Mouse (Mus musculus): ENCODE measurements around the gene Clasp2.

Gene Clasp2

DNA sequence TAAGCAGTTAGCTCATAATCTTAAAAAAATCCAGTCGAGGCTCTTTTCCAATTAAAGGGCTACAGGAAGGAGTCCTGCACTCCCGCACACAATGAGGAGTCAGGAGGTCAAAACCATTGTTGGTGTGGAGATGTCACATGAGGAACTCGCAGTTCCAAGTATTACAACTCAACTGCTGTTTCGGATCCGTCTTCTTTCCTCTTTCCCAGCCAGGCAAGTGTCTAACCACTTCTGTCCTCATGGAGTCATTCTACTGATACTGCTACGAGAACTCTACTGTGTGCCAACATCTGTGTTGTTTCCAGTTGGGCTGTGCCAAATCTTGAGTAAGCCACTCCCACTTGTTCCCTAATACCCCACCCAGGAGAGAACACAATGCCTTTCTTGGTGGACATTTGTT is 2.3 kb upstream of the Clasp2 start:
- TF ChIP-seq GATA4 (IDR thresholded peaks at IDR 0.05; ENCODE audit: insufficient replicate concordance, low read length), result peak; percentile 34; the same call in 1 of the 2 replicates

DNA sequence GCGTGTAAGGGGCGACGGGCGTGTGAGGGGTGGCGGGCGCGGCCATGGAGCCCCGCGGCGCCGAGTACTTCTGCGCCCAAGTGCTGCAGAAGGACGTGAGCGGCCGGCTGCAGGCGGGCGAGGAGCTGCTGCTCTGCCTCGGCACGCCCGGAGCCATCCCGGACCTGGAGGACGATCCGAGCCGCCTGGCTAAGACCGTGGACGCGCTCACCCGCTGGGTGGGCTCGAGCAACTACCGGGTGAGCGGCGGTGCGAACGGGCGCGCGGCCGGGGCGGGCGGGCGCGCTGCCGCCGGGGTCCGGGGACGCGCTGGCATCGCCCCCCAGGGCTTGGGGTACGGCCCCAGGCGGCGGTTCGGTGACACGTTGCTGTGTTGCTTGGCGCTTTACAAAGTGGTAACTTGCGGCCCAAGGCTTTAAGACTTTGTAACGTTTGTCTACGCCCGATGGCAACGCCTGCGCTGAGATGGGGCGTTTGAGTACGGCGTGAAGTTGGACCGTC is 414 bp downstream of the Clasp2 start:
- no peak for TF ChIP-seq GATA4 (IDR thresholded peaks at IDR 0.05; ENCODE audit: insufficient replicate concordance, low read length)

- no peak for TF ChIP-seq GATA4 (IDR thresholded peaks at IDR 0.05; ENCODE audit: insufficient replicate concordance, low read length)
Measured at GRCm38 (mm10) chr9:113742361-113742794, 1.1 kb downstream of the Clasp2 start.

DNA sequence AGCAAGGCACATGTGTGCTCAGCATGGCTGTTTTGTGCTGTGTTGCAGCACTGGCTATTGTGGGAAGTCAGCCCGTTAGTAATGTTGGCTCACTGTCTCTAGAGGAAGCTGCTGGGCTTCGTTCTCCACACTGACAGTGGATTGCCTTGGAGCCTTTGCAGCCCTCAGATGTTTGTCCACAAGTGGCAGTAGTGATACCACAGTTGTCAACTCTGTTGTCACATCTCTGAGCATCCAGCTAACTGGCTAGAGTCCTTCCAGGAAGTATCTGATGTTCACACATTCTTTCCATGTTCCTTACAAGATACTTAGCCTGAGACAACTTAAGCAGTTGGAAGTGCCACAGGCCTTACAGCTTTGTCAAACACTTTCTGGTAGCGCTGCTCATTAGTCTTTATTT is 2.0 kb downstream of the Clasp2 start:
- no peak for TF ChIP-seq GATA4 (IDR thresholded peaks at IDR 0.05; ENCODE audit: insufficient replicate concordance, low read length)

DNA sequence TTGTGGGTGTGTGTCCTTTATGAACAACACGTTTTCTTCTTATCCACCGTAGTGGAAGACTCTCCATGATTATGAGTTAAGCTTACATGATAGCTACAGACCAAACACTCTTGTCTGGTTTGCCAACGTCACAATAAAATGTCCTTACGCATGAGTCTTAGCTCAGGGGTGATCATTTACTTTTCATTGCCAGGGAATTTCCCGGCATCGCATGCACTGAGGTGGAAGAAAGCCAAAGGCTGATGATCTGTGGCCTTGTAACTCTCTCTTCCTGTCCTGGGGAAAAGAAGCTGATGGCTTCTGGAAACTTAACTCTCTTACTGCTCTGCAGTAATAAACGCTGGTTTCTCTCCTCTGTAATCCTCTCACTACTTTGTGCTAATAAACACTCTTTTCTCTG is 8.1 kb downstream of the Clasp2 start:
- TF ChIP-seq GATA4 (IDR thresholded peaks at IDR 0.05; ENCODE audit: insufficient replicate concordance, low read length), result no peak

- no peak for TF ChIP-seq GATA4 (IDR thresholded peaks at IDR 0.05; ENCODE audit: insufficient replicate concordance, low read length)
Measured at GRCm38 (mm10) chr9:113755888-113756719, 14.8 kb downstream of the Clasp2 start.

GRCm38 (mm10) chr9:113758472-113758871 is 17.2 kb downstream of the Clasp2 start:
- TF ChIP-seq GATA4 (IDR thresholded peaks at IDR 0.05; ENCODE audit: insufficient replicate concordance, low read length), result no peak

- no peak for TF ChIP-seq GATA4 (IDR thresholded peaks at IDR 0.05; ENCODE audit: insufficient replicate concordance, low read length)
Measured at GRCm38 (mm10) chr9:113759684-113760083, 18.4 kb downstream of the Clasp2 start.

DNA sequence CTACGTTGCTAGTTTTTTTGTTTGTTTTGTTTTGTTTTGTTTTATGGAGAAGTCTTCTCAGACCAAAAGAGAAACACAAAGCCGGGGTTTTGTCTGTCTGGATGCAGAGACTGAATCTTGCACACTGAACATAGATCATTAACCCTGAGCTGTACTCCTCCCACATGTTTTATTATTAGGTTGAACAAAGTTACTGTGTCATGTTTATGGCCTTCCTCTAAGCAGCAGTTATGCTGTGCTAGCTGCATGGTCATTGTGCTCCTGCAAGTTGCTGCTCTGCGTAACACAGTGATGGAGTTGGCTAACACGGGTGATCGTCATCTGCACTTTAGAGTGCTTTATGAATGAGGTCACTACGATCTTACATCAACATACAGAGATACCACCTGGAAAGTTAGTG is 21.1 kb downstream of the Clasp2 start:
- no peak for TF ChIP-seq GATA4 (IDR thresholded peaks at IDR 0.05; ENCODE audit: insufficient replicate concordance, low read length)

GRCm38 (mm10) chr9:113763123-113763522 is 21.9 kb downstream of the Clasp2 start:
- TF ChIP-seq GATA4 (IDR thresholded peaks at IDR 0.05; ENCODE audit: insufficient replicate concordance, low read length), result no peak

GRCm38 (mm10) chr9:113770640-113771039 is 29.4 kb downstream of the Clasp2 start:
- TF ChIP-seq GATA4 (IDR thresholded peaks at IDR 0.05; ENCODE audit: insufficient replicate concordance, low read length), result no peak

DNA sequence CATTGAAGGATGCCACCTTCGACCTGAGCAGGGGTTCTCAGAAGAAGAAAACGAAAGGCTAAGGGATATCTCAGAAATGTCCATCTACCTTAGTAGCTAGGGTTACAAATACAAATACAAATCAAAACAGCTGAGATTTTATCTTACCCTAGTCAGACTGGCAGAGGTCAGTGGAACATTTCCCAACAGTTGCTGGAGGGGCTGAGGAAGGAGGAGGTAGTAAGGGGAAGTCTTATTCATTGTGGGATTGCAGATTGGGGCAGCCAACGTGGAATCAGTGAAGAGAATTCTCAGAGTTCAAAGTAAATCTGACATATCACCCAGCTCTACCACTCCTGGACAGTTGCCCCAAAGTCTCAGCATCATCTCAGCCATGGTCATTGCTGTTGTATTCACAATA is 39.6 kb downstream of the Clasp2 start:
- no peak for TF ChIP-seq GATA4 (IDR thresholded peaks at IDR 0.05; ENCODE audit: insufficient replicate concordance, low read length)

DNA sequence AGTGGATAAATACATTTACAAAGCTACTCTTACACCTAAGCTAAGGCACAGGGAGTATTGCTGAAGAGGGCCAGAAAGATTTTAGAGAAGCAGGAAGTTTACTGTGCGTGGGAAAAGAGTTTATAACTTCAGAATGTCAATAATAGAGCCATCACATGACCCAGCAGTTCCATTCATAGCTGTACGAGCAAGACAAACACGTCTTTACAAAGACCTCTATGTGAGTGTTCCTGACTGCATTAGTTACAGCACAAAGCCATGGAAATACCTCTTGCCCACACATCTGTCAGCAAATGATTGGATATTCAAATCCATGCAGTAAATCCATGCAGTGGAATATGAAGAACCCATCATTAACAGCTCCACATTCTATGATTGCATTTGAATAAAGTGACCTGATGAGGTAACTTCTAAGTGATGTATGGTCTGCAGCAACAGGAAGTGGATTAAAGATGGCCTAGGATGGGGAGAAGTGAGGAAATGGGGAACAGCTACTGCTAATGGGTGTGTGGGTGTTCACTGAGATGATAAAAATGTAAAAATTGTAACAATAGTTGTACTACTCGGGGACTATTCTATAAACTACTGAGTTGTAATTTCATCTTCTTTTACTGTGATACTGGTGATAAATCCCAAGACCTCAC is 41.2 kb downstream of the Clasp2 start:
- no peak for TF ChIP-seq GATA4 (IDR thresholded peaks at IDR 0.05; ENCODE audit: insufficient replicate concordance, low read length)

GRCm38 (mm10) chr9:113783674-113784073 is 42.4 kb downstream of the Clasp2 start:
- no peak for TF ChIP-seq GATA4 (IDR thresholded peaks at IDR 0.05; ENCODE audit: insufficient replicate concordance, low read length)

GRCm38 (mm10) chr9:113792651-113793512 is 51.6 kb downstream of the Clasp2 start:
- peak; percentile 71 for TF ChIP-seq GATA4 (IDR thresholded peaks at IDR 0.05; ENCODE audit: insufficient replicate concordance, low read length)

Data from liver, adult (tissue).